Mouse (Mus musculus): ENCODE data around the gene Mgll. TPM values are rescaled to one million over a fixed set of nuclear protein-coding genes. Genes with fewer than 3 reads are reported as not detected.

Mgll gene
- polyA plus RNA-seq, 1 experiment from 2014 or later: 82.6 TPM

DNA sequence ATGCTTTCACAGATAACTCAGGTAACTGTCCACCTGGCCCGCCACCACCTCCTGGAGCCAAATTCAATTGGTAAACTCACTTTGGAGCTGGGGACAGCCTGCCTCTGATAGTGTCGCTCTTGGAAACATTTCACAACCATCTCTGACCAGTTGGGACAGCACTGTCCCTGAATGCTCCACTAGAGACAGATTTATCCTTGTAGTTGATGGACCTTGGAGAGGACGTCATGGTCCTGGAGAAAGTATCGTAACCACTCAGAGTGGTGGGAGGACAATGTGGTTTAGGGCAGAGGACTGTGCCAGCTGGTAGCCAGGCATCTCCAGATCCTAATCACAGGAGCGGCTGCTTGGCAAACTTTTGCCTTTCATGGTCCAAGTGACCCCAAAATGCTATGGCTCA, 3.3 kb downstream of the Mgll start:
- 83% methylated on average over 5 of the region's 5 CpGs for WGBS (ENCODE audit: missing documents)
- Histone ChIP-seq H3K4me3 (ENCODE audit: inconsistent target) (no peak overlapping the region), H3K79me2 (ENCODE audit: inconsistent target) (no peaks in the 10 kb centered on the region)

DNA sequence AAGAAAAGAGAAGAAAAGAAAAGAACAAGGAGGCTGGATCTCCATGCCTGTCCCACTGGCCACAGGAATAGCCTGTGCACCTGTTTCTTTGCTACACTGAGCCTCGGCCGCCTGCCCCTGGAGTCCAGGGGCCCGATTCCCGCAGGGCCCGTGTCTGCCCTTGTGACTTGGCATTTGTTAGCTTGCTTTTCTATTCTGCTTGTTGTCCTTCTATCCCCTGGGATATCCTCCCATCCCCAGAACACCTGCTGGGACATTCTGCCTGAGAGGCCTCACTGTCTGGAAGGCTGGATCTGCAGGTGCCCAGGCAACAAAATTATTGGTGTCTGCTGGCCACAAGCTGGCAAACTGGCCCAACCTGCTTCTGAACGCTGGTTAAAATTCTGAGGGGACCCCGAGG, 3.8 kb downstream of the Mgll start:
- whole genome bisulfite sequencing (ENCODE audit: missing documents): 95% methylated on average over 7 of the region's 7 CpGs
- H3K79me2 ChIP-seq (ENCODE audit: inconsistent target): no peaks in the 10 kb centered on the region
- no peak overlapping the region for H3K4me3 ChIP-seq (ENCODE audit: inconsistent target)
- H3K36me3 ChIP-seq (ENCODE audit: inconsistent target): no peaks in the 10 kb centered on the region
- H3K27ac ChIP-seq: no peak overlapping the region

More for the DNA sequence above, 3.3 kb downstream of the Mgll start:
- Histone ChIP-seq H3K36me3 (ENCODE audit: inconsistent target) (no peaks in the 10 kb centered on the region), H3K27ac (no peak overlapping the region)

DNA sequence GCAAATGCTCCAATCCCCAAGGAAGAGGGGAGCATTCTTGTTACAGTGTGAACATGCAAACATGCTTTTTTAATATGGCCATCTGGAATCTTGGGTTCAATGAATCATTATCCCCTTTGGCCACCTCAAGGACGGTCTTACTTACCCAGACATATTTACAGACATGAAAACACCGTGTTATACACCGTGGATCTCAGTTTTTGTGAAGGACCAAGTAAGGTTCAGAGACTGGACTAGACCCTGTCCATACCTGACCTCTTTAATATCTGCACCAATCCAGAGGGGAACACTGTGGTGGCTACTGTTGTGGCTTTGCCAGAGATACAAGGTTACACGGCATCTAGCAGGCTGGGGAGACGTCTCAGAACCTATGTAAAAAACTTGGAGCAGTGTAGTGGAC, 4.3 kb downstream of the Mgll start:
- H3K27ac ChIP-seq: no peak overlapping the region
- WGBS (ENCODE audit: missing documents): 93% methylated on average over 5 of the region's 5 CpGs
- H3K36me3 ChIP-seq (ENCODE audit: inconsistent target): no peaks in the 10 kb centered on the region
- no peak overlapping the region for H3K4me3 ChIP-seq (ENCODE audit: inconsistent target)
- H3K79me2 ChIP-seq (ENCODE audit: inconsistent target): no peaks in the 10 kb centered on the region

DNA sequence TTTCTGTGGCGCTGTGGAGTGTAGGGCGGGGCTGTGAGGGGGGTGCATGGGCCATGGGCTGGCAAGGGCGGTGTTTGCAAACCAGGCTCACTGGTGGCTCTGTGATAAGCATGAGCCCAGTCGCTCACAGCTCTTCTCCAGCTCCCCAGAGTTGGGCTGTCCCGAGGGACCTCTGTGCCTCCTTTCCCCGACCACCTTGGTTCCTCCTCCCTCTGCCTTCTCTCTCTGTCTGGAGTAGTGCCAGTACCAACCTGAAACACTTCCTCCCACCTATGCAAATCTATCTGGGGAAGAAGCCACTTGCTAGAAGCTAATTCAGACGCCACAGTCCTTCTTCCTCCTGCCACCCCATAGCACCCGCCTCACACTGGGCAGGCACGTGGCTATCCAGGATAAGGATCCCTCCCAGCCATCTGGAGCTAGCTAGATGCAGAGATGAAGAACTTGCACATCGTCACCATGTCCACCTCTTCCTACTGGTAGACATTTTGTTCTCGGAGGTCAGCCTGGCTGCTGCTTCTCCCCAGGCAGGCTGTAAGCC, 7.1 kb downstream of the Mgll start:
- Histone ChIP-seq H3K79me2 (ENCODE audit: inconsistent target) (no peaks in the 10 kb centered on the region), H3K27ac (no peak overlapping the region), H3K4me3 (ENCODE audit: inconsistent target) (no peak overlapping the region), H3K36me3 (ENCODE audit: inconsistent target) (no peaks in the 10 kb centered on the region)
- WGBS (ENCODE audit: missing documents): 56% methylated on average over 11 of the region's 11 CpGs

DNA sequence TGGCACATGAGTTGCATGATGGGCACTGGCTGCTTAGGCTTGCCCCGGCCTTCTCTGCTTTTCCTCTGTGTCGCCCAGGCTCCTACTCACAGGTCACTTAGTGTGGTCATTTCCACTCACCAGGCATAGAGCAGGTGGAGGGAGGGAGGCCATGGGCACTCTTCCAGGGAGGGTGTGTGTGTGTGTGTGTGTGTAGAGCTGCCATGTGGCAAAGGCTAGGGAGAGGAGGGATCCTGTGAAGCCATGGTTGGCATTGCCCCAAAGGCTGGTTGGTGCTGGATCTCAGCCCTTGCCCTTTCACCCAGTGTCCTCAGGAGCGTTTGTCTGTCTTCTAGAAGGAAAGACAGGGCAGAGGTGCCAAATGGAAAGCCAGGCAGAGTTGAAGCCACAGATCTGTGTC, 7.8 kb downstream of the Mgll start:
- H3K4me3 ChIP-seq (ENCODE audit: inconsistent target): no peak overlapping the region
- WGBS (ENCODE audit: missing documents): 87% methylated on average over 3 of the region's 3 CpGs
- H3K36me3 ChIP-seq (ENCODE audit: inconsistent target): no peaks in the 10 kb centered on the region
- H3K79me2 ChIP-seq (ENCODE audit: inconsistent target): no peaks in the 10 kb centered on the region
- no peak overlapping the region for H3K27ac ChIP-seq

DNA sequence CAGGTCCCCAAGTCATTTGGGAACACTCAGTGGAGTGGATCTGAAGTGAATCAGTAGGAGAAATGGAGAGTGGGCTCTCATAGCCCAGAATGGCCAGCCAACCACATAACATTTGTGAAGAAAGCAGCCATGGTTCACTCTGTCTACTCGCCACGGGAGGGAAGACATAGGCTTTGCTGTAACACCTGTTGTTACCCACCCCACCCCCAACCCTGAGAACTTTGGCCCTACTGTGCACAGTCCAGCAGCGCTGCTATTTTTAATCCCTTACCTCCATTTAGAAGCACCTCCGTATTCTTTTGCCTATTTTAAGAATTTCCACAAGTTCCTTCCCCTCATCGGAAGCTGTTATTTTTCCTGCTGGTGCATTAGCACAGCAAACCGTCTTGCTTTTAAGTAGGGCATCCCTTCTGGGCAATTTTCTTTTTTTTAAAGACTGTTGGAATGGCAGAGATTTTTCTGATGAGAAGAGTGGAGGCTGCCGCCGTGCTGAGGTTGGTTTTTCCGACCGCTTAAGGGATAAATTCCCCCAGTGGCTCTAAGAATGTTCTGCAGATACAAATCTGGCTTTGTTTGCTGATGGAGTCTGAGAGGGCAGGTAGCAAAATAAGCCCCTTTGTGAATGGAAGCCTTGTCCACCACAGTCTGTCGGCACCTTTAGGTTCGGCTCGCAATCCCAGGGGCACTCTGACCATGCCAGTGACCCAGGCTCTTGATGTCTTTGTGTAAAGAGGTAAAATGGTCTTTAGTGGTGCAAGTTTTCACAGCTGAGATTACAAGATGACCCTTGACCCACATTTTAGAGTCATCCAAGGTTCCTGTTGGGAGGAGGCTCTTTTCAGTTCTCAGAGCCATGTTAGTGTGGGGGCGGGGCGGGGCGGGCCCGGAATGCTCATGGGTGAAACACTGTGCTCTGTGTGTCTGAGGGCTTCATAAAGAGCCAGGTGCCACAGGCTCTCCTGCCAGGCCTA, 8.7 kb downstream of the Mgll start:
- Histone ChIP-seq H3K79me2 (ENCODE audit: inconsistent target) (no peaks in the 10 kb centered on the region), H3K4me3 (ENCODE audit: inconsistent target) (no peak overlapping the region), H3K36me3 (ENCODE audit: inconsistent target) (no peaks in the 10 kb centered on the region), H3K27ac (no peak overlapping the region)
- 82% methylated on average over 17 of the region's 17 CpGs for WGBS (ENCODE audit: missing documents)

DNA sequence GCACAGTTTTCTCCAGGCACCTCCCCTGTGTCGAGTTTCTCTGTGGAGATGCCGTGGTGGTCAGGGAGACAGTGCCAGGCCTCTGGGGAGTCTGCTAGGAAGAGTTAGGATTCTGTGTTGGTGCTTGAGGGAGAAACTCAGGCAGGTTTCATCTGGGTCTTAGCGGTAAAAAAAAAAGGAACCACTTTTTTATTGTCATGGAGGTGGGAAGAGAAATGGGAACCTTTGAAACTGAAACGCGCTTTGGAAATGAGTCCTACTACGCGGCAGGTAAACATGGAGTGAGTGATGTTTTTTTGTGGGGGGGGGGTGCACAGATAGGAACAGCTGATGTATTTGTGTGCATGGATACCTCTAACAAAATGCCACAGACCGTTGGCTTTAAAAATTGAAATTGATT, 12.1 kb downstream of the Mgll start:
- no peak overlapping the region for H3K27ac ChIP-seq
- 79% methylated on average over 8 of the region's 8 CpGs for WGBS (ENCODE audit: missing documents)
- H3K79me2 ChIP-seq (ENCODE audit: inconsistent target): no peaks in the 10 kb centered on the region
- H3K36me3 ChIP-seq (ENCODE audit: inconsistent target): no peaks in the 10 kb centered on the region
- no peak overlapping the region for H3K4me3 ChIP-seq (ENCODE audit: inconsistent target)

DNA sequence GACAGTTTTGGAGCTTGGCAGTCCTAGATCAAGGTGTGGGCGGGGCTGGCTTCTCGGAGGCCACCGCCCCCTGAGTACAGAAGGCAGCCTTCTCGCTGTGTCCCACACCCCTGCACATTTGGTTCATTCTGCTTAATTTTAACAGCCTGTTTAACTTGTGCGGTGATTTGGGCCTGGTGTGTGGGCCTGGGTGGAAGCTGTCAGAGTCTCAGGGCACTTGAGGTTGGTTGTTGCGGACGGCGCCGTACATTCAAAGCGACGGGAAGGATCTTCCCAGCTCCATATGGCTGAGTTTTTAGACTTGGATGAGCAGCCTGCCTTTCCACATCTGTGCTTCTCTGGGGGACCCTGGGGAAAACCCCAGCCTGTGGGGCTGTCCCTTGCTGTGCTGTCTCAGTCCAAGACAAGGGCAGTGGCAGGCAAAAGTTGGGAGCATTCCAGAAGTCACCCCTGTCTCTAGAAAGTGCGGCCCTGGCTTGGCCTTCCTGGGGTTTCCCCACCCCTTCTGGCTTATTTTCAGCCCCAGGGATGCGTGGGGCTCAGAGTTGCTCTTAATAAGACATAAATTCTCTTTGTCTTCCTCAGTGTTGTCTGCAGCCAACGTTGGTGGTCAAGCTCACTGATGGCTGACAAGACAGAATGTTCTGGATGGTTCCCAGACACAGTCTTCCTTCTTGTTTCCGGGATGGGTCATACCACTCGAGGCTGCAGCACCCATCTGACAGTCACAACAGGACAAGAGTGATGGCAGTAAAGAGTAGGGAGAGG, 12.7 kb downstream of the Mgll start:
- 87% methylated on average over 16 of the region's 16 CpGs for WGBS (ENCODE audit: missing documents)
- Histone ChIP-seq H3K27ac (no peak overlapping the region), H3K4me3 (ENCODE audit: inconsistent target) (no peak overlapping the region), H3K79me2 (ENCODE audit: inconsistent target) (no peaks in the 10 kb centered on the region), H3K36me3 (ENCODE audit: inconsistent target) (no peaks in the 10 kb centered on the region)

DNA sequence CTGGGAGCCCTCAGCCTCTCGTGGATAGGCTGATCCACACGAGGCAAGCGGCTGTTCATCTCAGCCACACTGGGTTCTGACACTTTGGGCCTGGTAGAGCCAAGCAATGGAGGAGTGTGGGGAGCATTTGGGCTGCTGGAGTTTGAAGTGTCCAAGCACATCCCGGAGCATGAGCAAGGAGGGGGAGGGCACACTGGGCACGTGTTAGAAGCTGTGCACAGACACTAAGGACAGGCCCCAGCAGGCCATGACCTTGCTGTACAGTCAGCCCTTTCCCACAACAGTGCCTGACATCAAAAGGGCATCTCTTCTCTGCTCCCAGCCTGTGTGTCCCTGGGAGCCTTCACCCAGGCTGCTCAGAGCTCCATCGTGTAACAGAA, 13.3 kb downstream of the Mgll start:
- Histone ChIP-seq H3K4me3 (ENCODE audit: inconsistent target) (no peak overlapping the region), H3K36me3 (ENCODE audit: inconsistent target) (no peaks in the 10 kb centered on the region), H3K27ac (no peak overlapping the region), H3K79me2 (ENCODE audit: inconsistent target) (no peaks in the 10 kb centered on the region)
- WGBS (ENCODE audit: missing documents): 91% methylated on average over 6 of the region's 6 CpGs

DNA sequence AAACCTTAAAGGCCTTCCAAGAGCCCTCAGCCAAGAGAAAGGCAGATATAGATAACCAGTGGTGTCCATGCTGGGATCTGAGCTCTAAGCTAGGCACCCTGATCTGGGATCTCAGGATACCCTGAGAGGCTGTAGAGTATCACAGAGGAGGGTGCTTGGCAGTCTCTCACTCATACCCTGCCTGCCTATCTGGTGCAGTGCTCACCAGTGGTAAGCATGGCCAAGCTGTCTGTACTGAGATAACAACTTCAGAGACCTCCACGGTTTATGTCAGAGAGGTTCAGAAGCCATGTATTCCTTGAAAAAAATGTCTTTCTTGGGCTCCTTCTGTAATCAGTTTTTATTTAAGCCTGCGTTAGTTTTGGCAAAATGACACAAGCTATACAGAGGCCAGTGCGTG, 16.8 kb downstream of the Mgll start:
- Histone ChIP-seq H3K4me3 (ENCODE audit: inconsistent target) (no peak overlapping the region), H3K36me3 (ENCODE audit: inconsistent target) (no peaks in the 10 kb centered on the region), H3K79me2 (ENCODE audit: inconsistent target) (no peaks in the 10 kb centered on the region), H3K27ac (no peak overlapping the region)
- 100% methylated on average over 3 of the region's 3 CpGs for WGBS (ENCODE audit: missing documents)

DNA sequence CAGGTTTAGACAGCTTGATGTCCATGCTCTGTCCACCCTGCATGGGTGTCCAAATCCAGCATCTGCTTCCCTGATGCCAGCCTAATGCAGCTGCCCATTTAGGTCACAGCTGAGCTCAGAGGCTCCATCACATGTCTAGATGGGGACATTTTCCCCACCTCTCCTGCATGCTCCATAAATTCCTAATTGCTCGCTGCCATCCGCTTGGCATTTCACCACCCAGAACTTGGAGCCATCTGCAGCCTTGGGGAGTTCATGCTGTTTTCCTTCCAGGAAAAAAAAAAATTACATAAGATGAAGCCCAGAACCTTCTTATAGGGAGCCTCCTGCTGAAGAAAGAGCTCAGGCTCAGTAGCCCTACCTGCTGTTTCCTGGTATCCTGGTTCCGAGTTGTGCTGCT, 17.6 kb downstream of the Mgll start:
- Histone ChIP-seq H3K36me3 (ENCODE audit: inconsistent target) (no peaks in the 10 kb centered on the region), H3K4me3 (ENCODE audit: inconsistent target) (no peak overlapping the region), H3K79me2 (ENCODE audit: inconsistent target) (no peaks in the 10 kb centered on the region), H3K27ac (no peak overlapping the region)
- 76% methylated on average over 3 of the region's 3 CpGs for WGBS (ENCODE audit: missing documents)

DNA sequence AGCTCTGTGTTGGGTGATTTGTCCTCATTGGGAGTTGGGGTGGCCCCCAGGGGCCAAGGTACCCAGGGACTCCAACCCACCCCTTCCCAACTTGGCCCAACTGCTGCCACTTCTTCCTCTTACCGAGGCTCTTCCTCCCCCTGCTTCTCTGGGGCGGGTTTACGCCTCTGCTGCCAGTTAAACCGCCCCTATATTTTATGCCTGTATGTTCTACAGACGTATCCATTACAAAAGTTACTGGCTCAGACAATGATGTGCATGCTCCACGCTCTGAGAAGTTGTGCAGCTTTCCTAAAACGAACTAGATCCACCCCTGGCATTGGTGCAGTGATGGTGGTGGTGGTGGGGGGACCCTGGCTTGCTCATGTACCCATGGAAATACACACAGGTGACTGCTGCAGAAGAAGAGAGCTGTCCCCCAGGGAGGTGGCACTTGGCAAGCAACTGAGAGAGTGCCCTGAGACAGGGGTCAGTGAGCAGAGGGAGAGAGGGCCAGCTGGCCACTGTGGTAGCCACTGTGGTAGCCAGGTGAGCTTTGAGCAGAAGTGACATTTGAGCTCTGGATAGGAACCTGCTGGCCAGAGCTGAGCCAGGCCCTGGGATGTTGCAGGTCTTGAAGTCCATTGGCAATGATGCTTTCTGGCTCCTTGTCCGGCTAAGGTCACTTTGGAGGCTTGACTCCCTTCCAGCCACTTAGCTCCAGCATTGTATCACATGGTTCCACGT, 18.2 kb downstream of the Mgll start:
- no peaks in the 10 kb centered on the region for H3K36me3 ChIP-seq (ENCODE audit: inconsistent target)
- WGBS (ENCODE audit: missing documents): 26% methylated on average over 6 of the region's 9 CpGs
- H3K27ac ChIP-seq: no peak overlapping the region
- no peaks in the 10 kb centered on the region for H3K79me2 ChIP-seq (ENCODE audit: inconsistent target)
- H3K4me3 ChIP-seq (ENCODE audit: inconsistent target): no peak overlapping the region

DNA sequence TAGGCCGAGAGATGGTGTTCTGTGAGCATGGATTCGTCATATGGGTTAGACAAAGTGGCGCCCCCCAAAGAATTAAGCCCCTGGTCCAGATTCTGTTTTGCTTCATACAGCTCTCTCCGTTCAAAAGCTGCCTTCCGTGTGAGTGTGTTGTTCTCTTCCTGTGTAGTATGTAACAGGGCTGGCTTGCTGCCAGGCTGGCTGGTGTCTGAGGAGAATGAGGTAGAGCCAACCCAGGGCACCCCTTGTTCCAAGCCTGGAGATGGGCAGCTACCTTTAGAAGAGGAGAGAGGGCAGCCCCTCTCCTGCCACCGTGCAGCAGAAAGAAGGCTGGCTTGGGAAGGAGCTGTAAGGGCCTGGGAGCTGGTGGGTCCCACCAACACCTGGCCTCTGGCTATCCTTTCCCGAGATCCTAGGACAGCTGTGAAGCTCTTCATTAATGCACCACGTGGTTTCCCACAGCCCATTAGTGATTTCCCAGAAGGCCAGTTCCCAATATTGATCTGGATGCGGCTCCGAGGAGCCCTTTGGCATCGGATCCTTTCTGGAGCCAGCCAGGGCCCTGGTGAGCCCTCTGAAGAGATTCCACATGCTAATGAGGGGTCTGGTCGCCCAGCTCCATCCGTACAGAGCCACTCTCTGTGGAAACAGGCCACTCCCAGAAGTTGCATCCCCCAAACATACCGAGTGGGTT, 19.5 kb downstream of the Mgll start:
- H3K36me3 ChIP-seq (ENCODE audit: inconsistent target): no peaks in the 10 kb centered on the region
- H3K27ac ChIP-seq: no peak overlapping the region
- H3K79me2 ChIP-seq (ENCODE audit: inconsistent target): no peaks in the 10 kb centered on the region
- H3K4me3 ChIP-seq (ENCODE audit: inconsistent target): no peak overlapping the region
- WGBS (ENCODE audit: missing documents): 71% methylated on average over 13 of the region's 14 CpGs

DNA sequence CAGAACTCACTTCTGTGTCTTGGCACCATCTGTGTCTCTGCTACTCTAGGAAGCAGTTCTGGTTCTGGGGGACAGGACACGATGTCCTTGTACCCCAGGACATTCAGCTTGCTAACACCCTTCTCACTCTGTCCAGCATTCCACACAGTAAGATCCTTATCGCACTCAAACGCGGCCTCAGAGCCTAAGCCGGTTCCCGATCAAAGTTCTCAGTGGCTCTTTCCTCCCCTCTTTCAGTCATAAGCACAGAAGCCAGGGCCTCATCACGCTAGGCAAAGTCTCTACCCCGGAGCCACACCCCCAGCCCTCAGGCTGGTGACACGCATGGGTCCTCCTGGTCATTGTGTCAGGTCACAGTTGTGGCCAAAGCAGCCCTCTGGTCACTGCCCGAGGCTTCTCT, 20.8 kb downstream of the Mgll start:
- Histone ChIP-seq H3K36me3 (ENCODE audit: inconsistent target) (no peaks in the 10 kb centered on the region), H3K4me3 (ENCODE audit: inconsistent target) (no peak overlapping the region), H3K79me2 (ENCODE audit: inconsistent target) (no peaks in the 10 kb centered on the region), H3K27ac (no peak overlapping the region)
- WGBS (ENCODE audit: missing documents): 86% methylated on average over 8 of the region's 10 CpGs
